Mouse (Mus musculus): ENCODE data around the gene Slc4a4. TPM values are rescaled to one million over a fixed set of nuclear protein-coding genes. Genes with fewer than 3 reads are reported as not detected.

Gene Slc4a4
- polyA plus RNA-seq, 1 experiment from 2014 or later: 26.1 TPM

DNA sequence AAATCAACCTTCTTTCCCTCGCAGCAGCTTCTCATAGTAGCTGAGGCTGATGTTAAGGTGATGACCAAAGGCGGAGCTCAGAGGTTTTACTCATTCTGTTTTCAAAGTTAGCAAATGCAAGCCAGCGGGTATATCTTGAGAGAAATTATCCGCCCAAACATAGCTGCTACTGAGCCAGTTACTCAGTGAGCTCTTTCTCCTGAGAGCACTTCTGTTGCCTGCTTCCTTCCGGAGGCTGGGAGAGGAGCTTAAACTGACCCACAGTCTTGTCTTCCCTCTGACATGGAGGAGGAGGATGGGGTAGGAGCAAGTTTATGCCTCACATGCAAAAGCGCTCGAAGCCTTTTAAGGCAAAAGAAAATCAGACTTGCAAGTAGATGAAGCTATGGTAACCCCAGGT lies 201.3 kb downstream of the Slc4a4 start:
- H3K9ac ChIP-seq (ENCODE audit: low read depth, low read length): no peak overlapping the region
- WGBS: 86% methylated on average over 7 of the region's 7 CpGs
- no peak overlapping the region for H3K4me2 ChIP-seq (ENCODE audit: low read length)
- no peak for TF ChIP-seq CTCF (IDR thresholded peaks at IDR 0.05; ENCODE audit: low read depth)
- DNase-seq (ENCODE audit: low spot score) (no peak), ATAC-seq (replicated peaks; ENCODE audit: low FRiP score, low read depth) (no peak)
- no peaks in the 10 kb centered on the region for H3K36me3 ChIP-seq (ENCODE audit: insufficient read depth, low read length)
- no peaks in the 10 kb centered on the region for H3K27me3 ChIP-seq (ENCODE audit: insufficient read depth, low read length)
- no peak overlapping the region for H3K27ac ChIP-seq
- no peak overlapping the region for H3K4me3 ChIP-seq (replicated peaks; ENCODE audit: low read depth, low read length)
- no peaks in the 10 kb centered on the region for H3K4me1 ChIP-seq (replicated peaks; ENCODE audit: insufficient read depth, low read length)
- no peaks in the 10 kb centered on the region for H3K9me3 ChIP-seq (replicated peaks; ENCODE audit: low read length)

DNA sequence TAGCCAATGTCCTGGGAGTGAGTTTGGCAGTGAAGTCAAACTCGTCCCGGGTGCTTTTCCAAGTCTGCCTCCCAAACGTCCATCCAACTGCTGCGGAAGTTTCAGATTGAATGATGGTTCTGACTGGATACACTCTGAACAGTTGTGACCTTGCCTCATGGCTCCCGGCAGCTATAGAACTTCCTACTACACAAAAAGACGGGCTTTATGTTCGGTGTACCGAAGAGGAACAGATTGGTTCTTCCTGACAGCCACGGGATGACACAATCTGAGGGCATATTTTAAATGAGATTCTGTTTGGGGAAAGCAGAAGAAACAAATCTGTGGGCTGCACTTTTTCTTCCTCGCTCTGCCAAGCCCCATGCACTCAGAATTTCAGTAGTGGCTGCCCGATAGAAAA lies 201.8 kb downstream of the Slc4a4 start:
- TF ChIP-seq CTCF (IDR thresholded peaks at IDR 0.05; ENCODE audit: low read depth): no peak
- WGBS: 37% methylated on average over 11 of the region's 11 CpGs
- H3K4me1 ChIP-seq (replicated peaks; ENCODE audit: insufficient read depth, low read length): no peaks in the 10 kb centered on the region
- H3K9me3 ChIP-seq (replicated peaks; ENCODE audit: low read length): no peaks in the 10 kb centered on the region
- ATAC-seq (replicated peaks; ENCODE audit: low FRiP score, low read depth) (no peak), DNase-seq (ENCODE audit: low spot score) (no peak)
- no peak overlapping the region for H3K27ac ChIP-seq
- no peak overlapping the region for H3K4me3 ChIP-seq (replicated peaks; ENCODE audit: low read depth, low read length)
- no peak overlapping the region for H3K9ac ChIP-seq (ENCODE audit: low read depth, low read length)
- H3K4me2 ChIP-seq (ENCODE audit: low read length): no peak overlapping the region
- no peaks in the 10 kb centered on the region for H3K36me3 ChIP-seq (ENCODE audit: insufficient read depth, low read length)
- H3K27me3 ChIP-seq (ENCODE audit: insufficient read depth, low read length): no peaks in the 10 kb centered on the region

DNA sequence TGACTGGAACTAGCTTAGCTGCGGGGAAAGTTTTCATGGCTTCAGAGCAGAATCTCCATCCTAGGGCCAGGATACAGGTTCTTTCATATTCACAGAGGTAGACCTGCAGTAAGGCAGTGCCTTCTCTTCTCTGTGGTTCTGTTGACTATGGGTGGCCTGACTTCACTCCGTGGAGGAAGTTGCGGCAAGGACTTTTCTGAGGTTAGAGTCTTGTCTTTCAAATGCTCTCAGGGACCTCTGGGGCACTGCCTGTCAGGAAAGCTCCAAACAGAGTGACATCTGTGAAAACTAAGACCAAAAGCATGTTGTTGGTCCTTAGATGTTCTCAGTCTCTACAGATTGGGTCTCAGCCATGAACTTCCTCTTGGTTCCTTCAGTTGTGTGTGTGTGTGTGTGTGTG lies 203.5 kb downstream of the Slc4a4 start:
- H3K9ac ChIP-seq (ENCODE audit: low read depth, low read length): no peak overlapping the region
- no peaks in the 10 kb centered on the region for H3K4me1 ChIP-seq (replicated peaks; ENCODE audit: insufficient read depth, low read length)
- ATAC-seq (replicated peaks; ENCODE audit: low FRiP score, low read depth) (no peak), DNase-seq (ENCODE audit: low spot score) (no peak)
- WGBS: 87% methylated on average over 3 of the region's 3 CpGs
- H3K36me3 ChIP-seq (ENCODE audit: insufficient read depth, low read length): no peaks in the 10 kb centered on the region
- H3K27me3 ChIP-seq (ENCODE audit: insufficient read depth, low read length): no peaks in the 10 kb centered on the region
- H3K27ac ChIP-seq: no peak overlapping the region
- H3K9me3 ChIP-seq (replicated peaks; ENCODE audit: low read length): no peaks in the 10 kb centered on the region
- H3K4me2 ChIP-seq (ENCODE audit: low read length): no peak overlapping the region
- no peak for TF ChIP-seq CTCF (IDR thresholded peaks at IDR 0.05; ENCODE audit: low read depth)
- H3K4me3 ChIP-seq (replicated peaks; ENCODE audit: low read depth, low read length): no peak overlapping the region

DNA sequence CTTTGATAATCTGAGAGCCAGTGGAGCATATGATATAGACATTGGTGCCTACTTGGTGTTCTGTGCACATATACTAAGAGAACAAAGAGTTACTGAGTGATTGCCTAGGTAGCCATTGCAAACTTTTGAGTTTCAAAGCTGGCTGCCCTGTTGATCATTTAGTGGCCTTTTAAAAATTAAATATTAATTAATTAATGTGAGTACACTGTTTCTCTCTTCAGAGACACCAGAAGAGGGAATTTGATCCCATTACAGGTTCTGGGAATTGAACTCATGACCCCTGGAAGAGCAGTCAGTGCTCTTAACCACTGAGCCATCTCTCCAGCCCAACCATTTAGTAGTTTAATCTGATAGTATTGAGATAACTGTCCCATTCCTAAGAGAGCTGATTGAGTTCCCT lies 209.8 kb downstream of the Slc4a4 start:
- no peak overlapping the region for H3K27ac ChIP-seq
- ATAC-seq (replicated peaks; ENCODE audit: low FRiP score, low read depth) (no peak), DNase-seq (ENCODE audit: low spot score) (no peak)
- no peaks in the 10 kb centered on the region for H3K9me3 ChIP-seq (replicated peaks; ENCODE audit: low read length)
- H3K9ac ChIP-seq (ENCODE audit: low read depth, low read length): no peak overlapping the region
- no peak for TF ChIP-seq CTCF (IDR thresholded peaks at IDR 0.05; ENCODE audit: low read depth)
- H3K4me2 ChIP-seq (ENCODE audit: low read length): no peak overlapping the region
- no peak overlapping the region for H3K4me3 ChIP-seq (replicated peaks; ENCODE audit: low read depth, low read length)
- no peaks in the 10 kb centered on the region for H3K36me3 ChIP-seq (ENCODE audit: insufficient read depth, low read length)
- H3K27me3 ChIP-seq (ENCODE audit: insufficient read depth, low read length): no peaks in the 10 kb centered on the region
- H3K4me1 ChIP-seq (replicated peaks; ENCODE audit: insufficient read depth, low read length): no peaks in the 10 kb centered on the region

DNA sequence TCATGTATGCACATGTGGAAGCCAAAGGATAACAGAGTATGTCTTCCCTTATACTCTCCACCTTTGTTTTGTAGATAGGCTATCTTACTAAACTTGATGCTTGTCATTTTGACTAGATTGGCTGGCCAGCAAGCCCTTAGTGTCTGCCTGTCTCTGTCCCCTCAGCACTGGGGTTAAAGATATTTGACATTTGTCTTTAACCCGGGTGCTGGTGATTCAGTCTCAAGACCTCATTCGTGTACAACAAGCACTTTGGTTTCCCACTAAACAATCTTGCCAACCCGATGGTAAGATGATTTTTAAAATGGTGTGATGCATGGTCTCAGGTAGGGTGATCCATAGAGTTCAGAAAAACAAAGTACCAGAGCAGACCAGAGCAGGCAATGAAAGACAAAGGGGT lies 210.7 kb downstream of the Slc4a4 start:
- DNase-seq (ENCODE audit: low spot score): no peak
- H3K9ac ChIP-seq (ENCODE audit: low read depth, low read length): no peak overlapping the region
- H3K4me2 ChIP-seq (ENCODE audit: low read length): no peak overlapping the region
- H3K36me3 ChIP-seq (ENCODE audit: insufficient read depth, low read length): no peaks in the 10 kb centered on the region
- H3K4me1 ChIP-seq (replicated peaks; ENCODE audit: insufficient read depth, low read length): no peaks in the 10 kb centered on the region
- no peak overlapping the region for H3K4me3 ChIP-seq (replicated peaks; ENCODE audit: low read depth, low read length)
- no peaks in the 10 kb centered on the region for H3K9me3 ChIP-seq (replicated peaks; ENCODE audit: low read length)
- no peak for TF ChIP-seq CTCF (IDR thresholded peaks at IDR 0.05; ENCODE audit: low read depth)
- ATAC-seq (replicated peaks; ENCODE audit: low FRiP score, low read depth): no peak
- H3K27ac ChIP-seq: no peak overlapping the region
- H3K27me3 ChIP-seq (ENCODE audit: insufficient read depth, low read length): no peaks in the 10 kb centered on the region
- WGBS: 95% methylated on average over 3 of the region's 3 CpGs

DNA sequence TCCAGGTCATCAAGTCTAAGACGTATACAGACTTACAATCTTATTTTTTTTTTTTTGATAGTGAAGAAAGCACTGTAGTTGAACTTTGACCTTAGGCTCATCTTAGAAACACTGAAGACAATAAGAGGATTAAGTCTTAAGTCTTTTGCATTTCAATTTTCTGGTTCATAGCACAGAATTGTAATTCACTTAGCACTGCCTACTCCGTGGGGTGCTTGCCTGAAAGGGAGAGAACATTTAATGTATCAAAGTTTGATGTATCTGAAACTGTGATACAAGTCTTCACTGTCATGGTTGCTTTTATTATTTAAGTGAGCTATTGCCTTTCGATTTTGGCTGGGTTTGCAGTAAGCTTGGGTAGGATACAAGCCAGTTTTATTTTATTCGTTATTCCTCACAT lies 211.5 kb downstream of the Slc4a4 start:
- 68% methylated on average over 4 of the region's 4 CpGs for WGBS
- Histone ChIP-seq H3K4me2 (ENCODE audit: low read length) (no peak overlapping the region), H3K27me3 (ENCODE audit: insufficient read depth, low read length) (no peaks in the 10 kb centered on the region), H3K4me3 (replicated peaks; ENCODE audit: low read depth, low read length) (no peak overlapping the region), H3K4me1 (replicated peaks; ENCODE audit: insufficient read depth, low read length) (no peaks in the 10 kb centered on the region), H3K36me3 (ENCODE audit: insufficient read depth, low read length) (no peaks in the 10 kb centered on the region), H3K27ac (no peak overlapping the region), H3K9ac (ENCODE audit: low read depth, low read length) (no peak overlapping the region), H3K9me3 (replicated peaks; ENCODE audit: low read length) (no peaks in the 10 kb centered on the region)
- ATAC-seq (replicated peaks; ENCODE audit: low FRiP score, low read depth) (no peak), DNase-seq (ENCODE audit: low spot score) (no peak)
- TF ChIP-seq CTCF (IDR thresholded peaks at IDR 0.05; ENCODE audit: low read depth): no peak

DNA sequence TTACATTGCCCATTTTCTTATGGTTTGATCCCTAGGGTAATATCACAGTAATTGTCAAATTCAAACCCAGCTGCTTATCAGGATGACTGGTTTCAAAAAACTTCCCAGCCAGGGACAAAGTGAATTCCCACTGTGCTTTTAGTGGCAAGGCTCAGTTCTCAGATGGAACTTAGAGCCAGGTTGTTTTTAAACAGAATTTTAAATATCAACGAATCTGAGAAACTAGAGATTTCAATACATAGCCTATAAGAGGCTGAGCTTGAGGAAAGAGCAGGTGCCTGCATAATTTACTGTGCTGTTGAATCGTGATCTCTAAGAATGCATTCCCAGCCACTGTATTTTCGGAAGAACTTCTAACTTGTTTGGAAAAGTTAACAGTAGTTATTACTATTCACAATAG lies 213.3 kb downstream of the Slc4a4 start:
- TF ChIP-seq CTCF (IDR thresholded peaks at IDR 0.05; ENCODE audit: low read depth): no peak
- H3K36me3 ChIP-seq (ENCODE audit: insufficient read depth, low read length): no peaks in the 10 kb centered on the region
- H3K9me3 ChIP-seq (replicated peaks; ENCODE audit: low read length): no peaks in the 10 kb centered on the region
- no peaks in the 10 kb centered on the region for H3K4me1 ChIP-seq (replicated peaks; ENCODE audit: insufficient read depth, low read length)
- no peak overlapping the region for H3K27ac ChIP-seq
- no peak for DNase-seq (ENCODE audit: low spot score)
- no peak overlapping the region for H3K4me2 ChIP-seq (ENCODE audit: low read length)
- H3K9ac ChIP-seq (ENCODE audit: low read depth, low read length): no peak overlapping the region
- H3K27me3 ChIP-seq (ENCODE audit: insufficient read depth, low read length): no peaks in the 10 kb centered on the region
- no peak for ATAC-seq (replicated peaks; ENCODE audit: low FRiP score, low read depth)
- 80% methylated on average over 3 of the region's 3 CpGs for WGBS
- H3K4me3 ChIP-seq (replicated peaks; ENCODE audit: low read depth, low read length): no peak overlapping the region

Data from kidney, postnatal 0 days (tissue).